Mouse (Mus musculus): Measurements from ENCODE around the gene Mapk6.

- TF ChIP-seq CTCF (IDR thresholded peaks at IDR 0.05 in 2 of 3, conservative IDR thresholded peaks at IDR 0.05 in 1 of 3; ENCODE audit: control insufficient read depth in 1 of 3, insufficient read depth in 1 of 3, low read depth in 2 of 3, low read length in 3 of 3, poor library complexity in 1 of 3, severe bottlenecking in 1 of 3) = no peak
- TF ChIP-seq MEF2A (IDR thresholded peaks at IDR 0.05; ENCODE audit: extremely low read depth, insufficient replicate concordance, low read depth, low read length, poor library complexity, severe bottlenecking) = no peak
- no peak for TF ChIP-seq TCF12 (IDR thresholded peaks at IDR 0.05; ENCODE audit: low read depth, low read length)
- no peak for TF ChIP-seq ELF1 (IDR thresholded peaks at IDR 0.05; ENCODE audit: low read depth, low read length)
- TF ChIP-seq ZKSCAN1 (IDR thresholded peaks at IDR 0.05; ENCODE audit: low read depth, low read length) = no peak
- TF ChIP-seq POLR2AphosphoS2 (IDR thresholded peaks at IDR 0.05; ENCODE audit: low read length) = no peak
- no peak for TF ChIP-seq POLR2AphosphoS5 (IDR thresholded peaks at IDR 0.05; ENCODE audit: borderline replicate concordance, low read depth, low read length)
- no peak for TF ChIP-seq POLR2A (IDR thresholded peaks at IDR 0.05; ENCODE audit: control insufficient read depth in 1 of 2, insufficient read depth in 1 of 2, low read depth in 1 of 2, low read length in 2 of 2, poor library complexity in 1 of 2)
- TF ChIP-seq ZC3H11A (IDR thresholded peaks at IDR 0.05; ENCODE audit: low read depth, low read length) = no peak
- no peak for TF ChIP-seq EP300 (IDR thresholded peaks at IDR 0.05; ENCODE audit: low read depth in 1 of 2, low read length in 2 of 2)
These were observed 45.9 kb upstream of the Mapk6 start for GRCm38 (mm10) chr9:75455684-75456083.
